ENCODE assay signal across 16 mouse cellular contexts in the genomic region with DNA sequence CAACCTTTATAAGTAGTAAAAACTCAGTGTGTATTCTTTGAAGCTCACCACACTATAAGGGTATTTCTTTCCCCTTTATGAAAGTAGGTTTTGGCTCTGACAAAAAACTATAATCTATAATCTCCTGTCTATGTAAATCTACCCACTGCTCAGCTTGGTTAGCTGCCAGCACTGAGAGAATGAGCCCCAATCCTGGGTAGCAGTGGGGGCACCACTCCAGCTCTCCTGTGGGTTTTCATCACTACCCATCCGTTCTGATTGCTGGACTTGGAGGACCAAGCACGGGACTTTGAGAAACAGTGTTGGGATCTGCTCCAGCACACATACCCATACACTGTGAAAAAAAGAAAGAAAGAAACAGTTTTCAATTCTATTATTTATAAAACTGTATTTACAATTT.
"Had no signal": no experiment of that assay in that cellular context is flagged by ENCODE, and none has a peak within 500 bp of the region (broad histone marks: within the 10 kb centered on the region; RNA-seq: fewer than 3 reads in every experiment).

No protein-coding gene starts in this region.

- H3K27me3 ChIP-seq: limb, embryonic 12.5 days; liver, embryonic 13.5 days; lung, embryonic 15.5 days; megakaryocyte, embryonic 14.5 days; neural tube, embryonic 13.5 days; stomach, embryonic 15.5 days had no signal

- DNase-seq: liver; liver, embryonic 13.5 days; liver, postnatal 0 days; lung, postnatal 14 days; retina, postnatal 1 day; right cerebral cortex, postnatal 14 days; thymus, postnatal 36 days had no signal

- H3K9ac ChIP-seq: limb, embryonic 12.5 days; liver, embryonic 13.5 days; liver, postnatal 0 days; lung, embryonic 15.5 days; neural tube, embryonic 13.5 days; stomach, embryonic 15.5 days had no signal

- H3K36me3 ChIP-seq: limb, embryonic 12.5 days; liver, embryonic 13.5 days; lung, embryonic 15.5 days; neural tube, embryonic 13.5 days; stomach, embryonic 15.5 days had no signal

- H3K27ac ChIP-seq: kidney, postnatal 0 days; limb, embryonic 12.5 days; liver, embryonic 13.5 days; lung, embryonic 15.5 days; macrophage; neural tube, embryonic 13.5 days; stomach, embryonic 15.5 days had no signal

- H3K4me2 ChIP-seq: limb, embryonic 12.5 days; liver, embryonic 13.5 days; lung, embryonic 15.5 days; midbrain, embryonic 11.5 days; neural tube, embryonic 13.5 days; stomach, embryonic 15.5 days had no signal

- ATAC-seq: liver, postnatal 0 days; midbrain, embryonic 16.5 days had no signal

- H3K4me1 ChIP-seq: limb, embryonic 12.5 days; liver, embryonic 13.5 days; lung, embryonic 15.5 days; neural tube, embryonic 13.5 days; stomach, embryonic 15.5 days had no signal

- H3K4me3 ChIP-seq: limb, embryonic 12.5 days; liver, embryonic 13.5 days; lung, embryonic 15.5 days; megakaryocyte, embryonic 14.5 days; neural tube, embryonic 13.5 days; stomach, embryonic 15.5 days had no signal

- H3K9me3 ChIP-seq: limb, embryonic 12.5 days; liver, embryonic 13.5 days; lung, embryonic 15.5 days; megakaryocyte, embryonic 14.5 days; neural tube, embryonic 13.5 days; stomach, embryonic 15.5 days had no signal
